Mouse (Mus musculus): ENCODE measurements around the gene Kcnj12. TPM values are rescaled to one million over a fixed set of nuclear protein-coding genes. Genes with fewer than 3 reads are reported as not detected.

The Kcnj12 gene
- polyA plus RNA-seq, 1 experiment from 2014 or later, result 1.7 TPM

DNA sequence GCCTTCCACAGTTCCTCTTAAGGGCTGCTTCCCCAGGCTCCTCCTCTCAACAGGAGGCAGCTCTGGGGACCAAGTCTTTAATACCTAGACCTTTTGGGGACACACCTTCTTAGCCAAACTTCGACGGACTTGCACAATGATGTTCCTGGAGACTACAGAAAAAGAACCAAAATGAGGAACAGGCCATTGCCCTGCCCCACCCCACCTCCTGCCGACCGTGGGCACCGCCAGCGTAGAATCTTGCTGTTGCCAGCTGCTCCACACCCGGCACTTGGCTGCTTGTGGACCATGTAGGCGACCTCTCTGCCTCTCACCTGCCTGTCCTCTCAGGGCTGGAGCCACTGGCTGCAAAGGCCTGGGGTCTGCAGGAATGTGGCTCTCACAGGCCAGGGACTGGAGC, 93.9 kb downstream of the Kcnj12 start:
- no peak for ATAC-seq (ENCODE audit: insufficient number of reproducible peaks, low FRiP score, low TSS enrichment, low read depth)
- H3K4me3 ChIP-seq (replicated peaks), result no peak overlapping the region
- WGBS, result 61% methylated on average over 8 of the region's 8 CpGs
- H3K4me1 ChIP-seq, result no peaks in the 10 kb centered on the region
- H3K36me3 ChIP-seq, result no peaks in the 10 kb centered on the region
- no peak overlapping the region for H3K4me2 ChIP-seq (replicated peaks)
- H3K9ac ChIP-seq, result no peak overlapping the region
- no peaks in the 10 kb centered on the region for H3K27me3 ChIP-seq
- no peak overlapping the region for H3K27ac ChIP-seq (replicated peaks)
- H3K9me3 ChIP-seq (replicated peaks), result no peaks in the 10 kb centered on the region

GRCm38 (mm10) chr11:61119996-61120583, 97.7 kb downstream of the Kcnj12 start:
- Histone ChIP-seq H3K4me3 (replicated peaks) (no peak overlapping the region), H3K4me1 (no peaks in the 10 kb centered on the region), H3K36me3 (no peaks in the 10 kb centered on the region), H3K4me2 (replicated peaks) (no peak overlapping the region), H3K9me3 (replicated peaks) (no peaks in the 10 kb centered on the region), H3K27ac (replicated peaks) (no peak overlapping the region), H3K27me3 (no peaks in the 10 kb centered on the region), H3K9ac (no peak overlapping the region)
- 91% methylated on average over 3 of the region's 3 CpGs for WGBS
- ATAC-seq (ENCODE audit: insufficient number of reproducible peaks, low FRiP score, low TSS enrichment, low read depth), result no peak

Other genes starting within 250 kb of the Kcnj12 start
- 14.1 and 15.7 TPM in 2 replicates for gene Top3a, start 245.2 kb upstream of the Kcnj12 start, polyA plus RNA-seq (2015; fragmentation: Nextera tagmentation; extraction: Ambion mirVana)
- 5.8 and 5.9 TPM in 2 replicates for gene Smcr8, start 245.0 kb upstream of the Kcnj12 start, polyA plus RNA-seq (2015; fragmentation: Nextera tagmentation; extraction: Ambion mirVana)
- 40.2 and 42.8 TPM in 2 replicates for gene Shmt1, start 210.8 kb upstream of the Kcnj12 start, polyA plus RNA-seq (2015; fragmentation: Nextera tagmentation; extraction: Ambion mirVana)
- gene Dhrs7b, start 191.9 kb upstream of the Kcnj12 start, polyA plus RNA-seq (2015; fragmentation: Nextera tagmentation; extraction: Ambion mirVana), result 38.9 and 39.0 TPM in 2 replicates
- gene Tmem11, start 143.3 kb upstream of the Kcnj12 start, polyA plus RNA-seq (2015; fragmentation: Nextera tagmentation; extraction: Ambion mirVana), result 61.7 and 65.5 TPM in 2 replicates
- 19.9 and 23.0 TPM in 2 replicates for gene Natd1, start 107.8 kb upstream of the Kcnj12 start, polyA plus RNA-seq (2015; fragmentation: Nextera tagmentation; extraction: Ambion mirVana)
- gene Map2k3, start 90.5 kb upstream of the Kcnj12 start, polyA plus RNA-seq (2015; fragmentation: Nextera tagmentation; extraction: Ambion mirVana), result 102 and 113 TPM in 2 replicates
- gene Tnfrsf13b, start 104.2 kb downstream of the Kcnj12 start, polyA plus RNA-seq (2015; fragmentation: Nextera tagmentation; extraction: Ambion mirVana), result 2.2 and 3.2 TPM in 2 replicates
- gene Usp22, start 152.5 kb downstream of the Kcnj12 start, polyA plus RNA-seq (2015; fragmentation: Nextera tagmentation; extraction: Ambion mirVana), result 131 and 140 TPM in 2 replicates
- gene Aldh3a1, start 185.0 kb downstream of the Kcnj12 start, polyA plus RNA-seq (2015; fragmentation: Nextera tagmentation; extraction: Ambion mirVana), result 3.6 and 5.4 TPM in 2 replicates
- gene Aldh3a2, start 244.9 kb downstream of the Kcnj12 start, polyA plus RNA-seq (2015; fragmentation: Nextera tagmentation; extraction: Ambion mirVana), result 30.4 and 32.0 TPM in 2 replicates

All from embryonic facial prominence, embryonic 15.5 days (tissue).